Mouse (Mus musculus) adrenal gland, adult (tissue): Measurements from ENCODE around the gene Nrf1.

Source experiments
- DNase-seq, 2 experiments: peaks; one replicate each; pipeline ENCODE4 v3.0.0; 2022 to 2023; ENCODE audit warnings: low spot score in 1 of 2; ENCODE audit not compliant: inconsistent age in 2 of 2

Gene Nrf1

DNA sequence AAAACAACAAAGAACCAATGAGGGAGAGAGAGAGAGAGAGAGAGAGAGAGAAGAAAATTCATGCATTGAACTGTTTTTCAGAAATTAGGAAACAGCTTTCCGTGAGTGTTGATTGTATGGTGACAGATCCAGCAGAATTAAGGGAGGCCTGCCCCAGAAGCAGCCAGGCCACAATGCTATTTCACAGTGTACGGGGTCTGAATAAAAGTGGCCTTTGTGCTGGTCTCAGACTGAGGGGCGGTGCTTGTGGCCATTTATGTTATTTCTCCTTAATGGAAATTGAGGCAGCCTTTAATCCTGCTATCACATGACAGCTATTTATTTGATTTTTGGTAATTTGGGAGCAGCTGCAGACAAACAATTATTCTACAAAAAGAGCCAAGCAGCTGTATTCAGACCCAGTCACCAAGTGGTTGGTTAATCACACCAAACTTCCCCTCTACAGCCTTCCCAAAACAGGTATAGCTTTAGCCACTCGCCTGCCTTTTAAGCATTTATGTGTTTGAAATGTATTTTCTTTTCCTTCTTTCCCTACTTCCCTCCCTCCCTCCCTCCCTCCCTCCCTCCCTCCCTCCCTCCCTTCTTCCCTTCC is 31.2 kb downstream of the Nrf1 start:
- no peak for DNase-seq

DNA sequence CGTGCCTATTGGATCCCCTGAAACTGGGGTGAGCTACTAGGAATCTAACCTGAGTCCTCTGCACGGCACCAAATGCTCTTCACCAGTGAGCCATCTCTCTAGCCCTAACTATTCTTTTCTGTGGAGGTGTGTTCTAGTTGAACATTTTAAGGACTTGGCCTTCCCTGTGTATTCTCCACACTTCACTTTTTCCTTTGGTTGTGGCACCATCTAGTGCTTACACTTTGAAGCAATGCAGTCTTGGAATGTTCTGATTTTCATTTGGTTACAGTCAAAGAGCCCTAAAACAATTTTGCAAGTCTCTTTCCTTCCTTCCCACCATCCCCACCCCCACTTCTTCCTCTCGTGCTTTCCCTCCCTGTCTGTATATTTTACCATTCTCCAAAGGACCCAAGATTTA is 33.6 kb downstream of the Nrf1 start:
- DNase-seq, result peak in 1 of 2 experiments; percentile 71

DNA sequence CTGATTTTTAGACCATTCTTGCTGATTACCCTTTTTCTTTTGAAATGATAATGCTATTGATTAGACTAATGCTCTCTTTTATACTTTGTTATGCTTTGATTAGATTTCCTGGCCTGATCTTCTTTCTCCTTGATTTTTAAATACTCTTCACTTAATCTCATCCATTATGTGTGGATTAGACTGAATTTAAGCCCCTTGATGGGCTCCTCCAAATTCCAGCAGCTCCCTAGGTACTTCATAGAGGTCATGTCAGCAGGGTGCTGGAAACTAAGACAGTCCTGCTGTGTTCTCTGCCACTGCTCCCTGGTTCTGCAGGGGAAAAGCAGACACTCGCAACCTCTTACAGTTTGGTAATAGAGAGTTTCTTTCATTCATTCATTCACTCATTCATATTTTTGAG is 35.5 kb downstream of the Nrf1 start:
- DNase-seq, result no peak

DNA sequence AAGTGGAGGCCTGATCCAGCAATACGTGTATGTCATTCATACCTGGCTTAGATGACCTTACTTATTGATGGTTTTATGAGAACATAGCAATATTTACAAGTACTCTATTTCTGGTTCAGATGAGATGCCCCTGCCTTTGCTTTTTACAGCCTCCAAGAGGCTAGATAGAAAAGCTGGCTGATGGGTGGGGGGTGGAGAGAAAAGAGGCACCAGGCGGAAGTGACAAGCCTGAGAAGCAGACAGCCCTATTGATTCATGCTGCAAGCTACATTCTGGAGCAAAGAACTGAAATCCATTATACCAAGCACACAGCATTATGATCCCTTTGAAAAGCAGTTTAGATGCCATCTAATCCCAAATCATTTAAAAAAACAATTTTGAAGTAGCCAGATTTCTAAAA is 37.6 kb downstream of the Nrf1 start:
- DNase-seq, result no peak

DNA sequence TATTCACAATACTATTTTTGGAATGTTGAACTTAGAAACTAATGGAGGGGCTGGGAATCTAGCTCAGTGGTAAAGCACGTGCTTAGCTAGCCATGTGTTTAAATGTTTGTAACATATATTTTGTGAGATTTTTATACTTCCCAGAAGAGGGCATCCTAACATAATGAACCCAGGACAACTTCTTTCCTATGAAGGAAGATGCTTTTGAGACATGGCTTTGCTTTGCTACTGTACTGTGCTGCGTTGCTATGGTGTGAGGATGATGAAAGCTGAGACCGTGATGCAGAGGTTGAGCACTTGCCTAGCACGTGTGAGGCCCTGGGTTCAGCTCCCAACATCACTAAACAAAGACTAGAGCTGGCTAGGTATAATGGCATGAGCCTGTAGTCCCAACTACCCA is 43.4 kb downstream of the Nrf1 start:
- DNase-seq, result no peak

DNA sequence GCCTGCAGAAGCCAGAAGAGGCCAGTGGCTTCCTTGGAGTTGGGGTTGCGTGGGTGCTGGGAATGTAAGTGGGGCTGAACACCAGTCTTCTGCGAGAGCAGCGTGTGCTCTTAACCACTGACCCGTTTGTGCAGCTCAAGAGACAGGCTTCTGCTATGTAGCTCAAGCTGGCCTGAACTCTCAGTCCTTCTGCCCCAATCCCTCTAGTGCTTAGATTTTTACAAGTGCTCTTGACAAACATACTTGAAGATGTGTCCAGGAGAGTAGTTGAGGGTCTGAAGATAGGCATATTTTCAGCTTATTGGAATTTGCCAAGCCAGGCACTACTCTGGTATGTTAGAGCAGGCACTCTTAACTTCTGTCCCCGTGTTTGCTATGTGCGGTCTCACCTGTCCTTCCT is 45.0 kb downstream of the Nrf1 start:
- DNase-seq, result no peak

DNA sequence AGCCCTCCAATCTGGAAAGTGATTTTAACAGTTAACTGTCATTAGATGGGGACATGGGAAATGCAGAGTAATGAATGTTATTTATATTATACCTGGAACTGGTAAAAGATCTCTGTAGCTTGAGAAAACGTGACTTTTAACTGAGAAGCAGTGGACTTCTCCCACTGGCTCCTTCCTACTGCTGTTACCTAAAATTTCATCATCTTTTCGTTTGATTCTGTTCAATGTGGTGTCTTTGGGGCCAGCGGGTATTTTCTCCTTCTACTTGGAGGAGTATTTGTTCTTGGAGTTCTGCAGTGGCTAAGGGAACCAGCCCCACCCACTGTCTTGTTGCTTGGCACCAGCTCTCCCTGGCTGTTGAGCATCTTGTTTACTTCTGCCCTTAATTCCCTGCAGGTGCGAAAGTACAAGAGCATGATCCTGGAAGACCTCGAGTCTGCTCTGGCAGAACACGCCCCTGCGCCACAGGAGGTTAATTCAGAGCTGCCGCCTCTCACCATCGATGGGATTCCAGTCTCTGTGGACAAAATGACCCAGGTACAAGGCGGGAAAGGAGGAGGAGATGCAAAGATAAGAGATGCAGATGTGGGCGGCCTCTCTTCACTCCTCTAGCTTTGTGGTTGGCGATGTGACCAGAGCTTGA is 54.1 kb downstream of the Nrf1 start:
- no peak for DNase-seq

DNA sequence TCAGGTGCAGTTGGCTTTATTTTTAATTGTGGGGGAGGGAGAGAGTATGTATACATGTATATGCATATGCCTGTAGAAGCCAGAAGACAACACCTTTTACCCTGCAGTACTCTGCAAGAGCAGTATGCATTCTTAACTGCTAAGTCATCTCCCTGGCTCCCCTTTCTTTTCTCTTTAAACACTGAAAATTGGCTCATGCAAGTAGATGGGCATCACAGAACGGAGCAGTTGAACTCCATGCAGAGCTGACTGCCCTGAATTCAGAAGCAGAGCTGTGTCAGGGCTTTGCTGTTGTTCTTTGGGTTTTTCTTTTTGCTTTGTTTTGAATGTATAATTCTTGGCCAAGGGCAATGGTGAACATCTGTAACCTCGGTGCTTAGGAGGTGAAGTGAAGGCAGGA is 58.3 kb downstream of the Nrf1 start:
- DNase-seq, result peak in 1 of 2 experiments; percentile 69

DNA sequence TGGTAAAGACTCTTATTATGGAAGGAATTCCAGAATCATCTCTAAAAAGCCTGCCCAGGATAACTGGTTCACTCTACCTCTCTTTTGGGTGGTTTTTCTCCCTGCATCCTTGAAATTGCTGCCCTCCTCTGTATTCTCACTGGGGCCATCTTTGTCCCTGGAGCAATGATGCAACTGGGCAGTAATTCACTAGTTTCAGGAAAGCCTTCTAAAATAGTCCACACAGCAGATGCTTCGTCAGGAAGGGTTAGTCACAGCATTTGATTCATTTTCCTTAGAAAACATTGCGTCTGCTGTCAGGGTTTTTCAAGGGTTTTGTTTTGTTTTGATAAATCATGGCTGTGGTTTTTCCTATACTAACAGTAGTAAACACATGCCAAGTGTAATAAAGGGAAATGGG is 59.7 kb downstream of the Nrf1 start:
- peak; percentile 24 to 84 for DNase-seq

DNA sequence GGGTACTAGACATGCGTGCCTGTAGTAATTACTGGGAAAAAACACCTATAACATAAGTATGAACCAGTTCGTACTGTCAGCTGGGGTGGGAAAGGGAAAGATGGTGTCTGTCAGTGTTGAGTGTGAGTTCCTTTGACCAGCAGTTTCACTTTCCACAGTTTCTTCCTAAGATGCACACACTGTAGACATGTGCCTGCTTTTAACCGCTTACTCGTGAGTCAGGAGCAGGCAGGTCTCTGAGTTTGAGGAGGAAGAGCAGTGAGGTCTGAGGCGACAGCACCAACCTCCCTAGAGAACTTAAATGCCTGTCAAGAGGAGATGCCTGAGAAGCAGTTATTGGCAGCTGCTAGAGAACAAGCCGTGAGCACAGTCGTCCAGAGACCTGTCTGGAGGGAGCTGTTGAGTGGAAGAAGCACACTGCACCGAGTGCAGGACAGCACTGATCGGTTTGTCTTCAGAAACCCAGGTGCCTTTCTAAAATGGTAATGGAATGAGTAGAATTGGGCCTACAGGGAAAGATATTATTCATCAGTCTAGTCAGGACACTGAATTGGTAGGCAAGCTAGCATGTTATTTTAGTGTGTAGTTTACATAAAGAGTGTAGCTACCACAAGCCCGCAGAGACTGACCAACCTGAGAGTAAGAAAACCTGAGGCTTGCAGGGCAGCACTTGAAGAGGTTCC is 62.2 kb downstream of the Nrf1 start:
- peak in 1 of 2 experiments; percentile 43 for DNase-seq

DNA sequence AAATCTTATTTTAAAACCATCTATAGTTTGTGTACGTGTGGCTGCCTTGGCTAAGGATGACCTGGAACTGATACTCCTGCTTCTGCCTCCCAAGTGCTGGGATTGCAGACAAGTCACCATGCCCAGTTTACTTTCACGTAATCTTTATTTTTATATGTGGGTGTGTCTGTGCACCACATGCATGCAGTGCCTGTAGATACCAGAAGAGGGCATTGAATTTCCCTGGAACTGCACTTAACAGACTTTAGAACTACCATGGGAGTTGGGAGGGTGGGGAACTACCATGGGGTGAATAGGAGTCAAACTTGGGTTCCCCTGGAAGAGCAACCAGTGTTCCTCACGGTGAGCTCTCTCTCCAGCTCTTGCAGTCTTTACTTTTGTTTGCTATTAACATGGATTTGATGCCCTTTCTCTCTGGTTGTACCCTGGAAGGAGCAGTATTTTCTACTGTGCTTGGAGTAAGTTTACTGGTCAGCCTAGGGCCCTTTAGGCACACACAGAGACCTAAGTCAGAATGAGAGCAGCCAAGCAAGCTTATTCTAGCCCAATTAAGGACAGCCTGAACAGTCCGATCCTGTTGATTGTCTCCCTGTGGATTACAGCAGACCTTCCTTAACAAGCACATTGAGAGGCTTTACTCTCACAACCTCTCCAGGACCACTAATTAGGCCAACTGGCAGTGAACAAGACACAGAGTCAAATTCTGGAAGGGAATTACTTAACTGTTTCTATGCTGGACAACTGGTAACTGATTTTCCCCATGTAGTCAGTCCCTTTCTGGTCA is 64.8 kb downstream of the Nrf1 start:
- no peak for DNase-seq

DNA sequence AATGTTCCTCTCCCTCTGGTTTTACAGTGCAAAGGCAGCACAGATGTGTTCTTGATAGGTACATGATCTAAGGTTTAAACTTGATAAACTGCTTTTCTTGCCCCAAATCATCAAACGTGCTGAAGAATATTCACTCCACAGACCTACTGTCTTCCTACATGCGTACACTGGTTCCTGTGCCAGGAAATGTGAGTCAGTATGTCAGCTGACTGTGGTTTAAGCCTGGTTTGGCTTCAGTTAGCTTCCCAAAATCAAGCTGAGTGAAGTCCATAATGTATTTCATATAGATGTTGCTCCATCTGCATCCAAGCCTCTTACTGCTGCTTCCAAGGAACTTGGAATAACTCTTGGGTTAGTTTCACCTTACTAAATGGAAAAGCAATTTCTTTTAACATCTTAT is 66.3 kb downstream of the Nrf1 start:
- DNase-seq, result peak in 1 of 2 experiments; percentile 59

DNA sequence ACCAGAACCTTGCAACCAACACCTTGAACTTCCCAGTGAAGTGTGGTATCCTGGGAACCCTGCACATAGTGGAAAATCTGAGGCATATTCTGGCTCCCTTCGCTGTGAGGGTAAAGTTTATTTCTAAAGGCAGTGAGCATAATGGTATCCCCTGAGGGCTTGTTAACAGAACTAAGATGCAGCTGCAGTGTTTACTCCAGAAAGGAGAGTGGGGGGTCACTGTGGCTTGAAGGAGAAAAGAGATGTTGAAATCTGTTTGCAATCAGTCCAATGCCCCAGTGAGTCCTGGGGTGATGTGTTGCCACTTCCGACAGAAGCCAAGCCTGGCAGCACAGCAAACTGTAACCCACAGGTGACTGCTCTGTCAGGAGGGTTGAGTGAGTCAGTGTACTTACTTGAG is 73.4 kb downstream of the Nrf1 start:
- DNase-seq, result peak in 1 of 2 experiments; percentile 48

DNA sequence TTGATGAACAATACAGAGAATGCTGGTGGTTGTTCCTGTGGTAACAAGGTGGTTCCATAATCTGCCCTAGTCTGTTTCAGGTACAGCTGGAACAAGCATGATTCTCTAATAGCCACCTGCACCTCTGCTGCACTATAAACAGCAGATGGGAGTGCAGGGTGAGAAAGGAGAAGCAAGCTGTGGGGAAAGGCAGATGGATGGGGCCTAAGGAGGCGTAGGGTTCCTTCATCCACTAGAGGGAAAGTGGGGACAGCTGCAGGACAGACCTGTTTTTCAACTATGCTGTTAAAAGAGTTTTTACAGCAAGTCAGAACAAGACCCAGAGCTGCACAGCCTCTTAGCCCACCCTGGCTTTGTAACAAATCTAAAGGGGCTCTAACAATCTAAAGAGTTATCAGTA is 73.8 kb downstream of the Nrf1 start:
- DNase-seq, result no peak

DNA sequence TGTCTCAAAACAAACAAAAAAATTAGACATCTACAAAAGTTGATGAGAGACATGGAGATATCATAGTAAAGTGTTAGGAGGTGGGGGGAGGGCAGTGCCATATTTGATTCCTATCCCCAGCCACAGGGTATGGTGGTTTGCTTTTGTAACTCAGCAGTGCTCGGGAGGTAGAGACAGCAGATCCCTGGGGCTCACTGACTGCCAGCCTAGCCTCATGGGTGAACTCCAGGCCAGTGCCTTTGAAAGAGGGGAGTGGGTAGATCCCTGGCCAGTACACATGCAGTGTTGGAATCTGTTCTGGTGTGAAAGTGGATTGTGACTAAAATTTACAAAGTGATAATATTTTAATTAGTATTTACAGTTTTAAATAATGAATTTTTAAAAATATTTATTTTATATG is 75.6 kb downstream of the Nrf1 start:
- peak in 1 of 2 experiments; percentile 19 for DNase-seq

DNA sequence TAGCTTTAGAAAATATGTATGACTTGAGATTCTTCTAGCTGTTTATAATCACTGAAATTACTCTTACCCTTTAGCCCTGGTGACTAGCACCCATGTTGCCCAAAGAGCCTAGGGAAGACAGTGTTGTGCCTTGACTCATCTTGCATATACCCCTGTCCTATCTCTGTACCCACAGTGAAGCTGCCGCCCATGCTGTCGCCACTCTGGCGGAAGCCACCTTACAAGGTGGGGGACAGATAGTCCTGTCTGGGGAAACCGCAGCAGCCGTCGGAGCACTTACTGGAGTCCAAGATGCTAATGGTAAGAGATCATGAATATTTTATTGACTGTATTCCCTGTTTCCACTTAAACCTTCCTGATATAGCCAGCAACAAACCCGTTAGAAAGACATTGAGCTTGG is 78.3 kb downstream of the Nrf1 start:
- no peak for DNase-seq

DNA sequence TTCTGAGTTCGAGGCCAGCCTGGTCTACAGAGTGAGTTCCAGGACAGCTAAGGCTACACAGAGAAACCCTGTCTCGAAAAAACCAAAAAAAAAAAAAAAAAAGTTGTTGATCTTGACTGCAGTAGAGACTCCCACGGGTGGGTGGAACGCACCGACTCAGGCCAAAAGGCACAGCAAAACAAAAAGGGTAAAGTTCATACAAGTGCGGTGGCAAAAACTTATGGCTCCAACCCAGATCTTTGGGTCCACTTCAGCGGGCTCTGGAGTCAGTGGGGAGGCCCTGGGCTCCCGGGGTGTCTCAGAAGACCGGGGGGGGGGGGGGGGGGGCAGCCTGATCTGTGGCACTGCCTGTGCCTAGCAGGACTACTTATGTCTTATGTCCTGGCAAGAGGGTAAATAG is 79.0 kb downstream of the Nrf1 start:
- peak in 1 of 2 experiments; percentile 21 for DNase-seq

DNA sequence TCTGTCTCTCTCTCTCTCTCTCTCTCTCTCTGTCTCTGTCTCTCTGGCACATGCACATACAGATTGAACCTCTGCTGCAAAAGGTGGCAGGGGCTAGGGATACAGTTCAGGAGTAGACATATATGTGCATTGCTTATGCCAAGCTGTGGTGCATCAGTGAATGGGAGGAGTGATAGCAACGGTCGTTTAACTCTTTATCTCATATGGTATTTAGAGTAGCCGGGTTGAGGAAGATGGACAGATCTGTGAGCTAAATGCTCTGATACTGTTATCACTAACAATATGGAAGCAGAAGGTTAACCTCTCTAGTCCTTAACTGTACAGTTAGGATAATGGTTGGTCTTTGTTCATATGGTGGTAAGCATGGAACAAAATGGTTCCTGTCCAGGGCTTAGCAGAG is 84.6 kb downstream of the Nrf1 start:
- DNase-seq, result no peak

DNA sequence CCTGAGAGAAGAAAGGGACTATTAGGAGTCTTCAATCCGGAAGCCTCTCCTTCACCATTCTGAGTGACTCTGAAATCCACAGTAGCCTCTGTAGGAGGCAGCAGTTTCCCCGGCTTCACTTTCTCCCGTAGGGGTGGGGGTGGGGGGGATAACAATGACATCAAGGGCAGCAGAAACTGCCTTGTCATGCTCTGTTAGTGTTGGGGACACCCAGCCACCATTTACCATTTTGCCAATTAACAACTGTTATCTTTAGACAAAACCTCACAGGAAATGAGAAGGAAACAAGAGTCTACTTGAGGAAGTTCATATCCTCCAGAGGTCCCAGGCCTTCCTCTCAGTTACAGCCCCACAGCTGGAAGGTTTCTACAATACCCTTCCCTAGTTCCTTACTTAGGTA is 87.8 kb downstream of the Nrf1 start:
- no peak for DNase-seq

DNA sequence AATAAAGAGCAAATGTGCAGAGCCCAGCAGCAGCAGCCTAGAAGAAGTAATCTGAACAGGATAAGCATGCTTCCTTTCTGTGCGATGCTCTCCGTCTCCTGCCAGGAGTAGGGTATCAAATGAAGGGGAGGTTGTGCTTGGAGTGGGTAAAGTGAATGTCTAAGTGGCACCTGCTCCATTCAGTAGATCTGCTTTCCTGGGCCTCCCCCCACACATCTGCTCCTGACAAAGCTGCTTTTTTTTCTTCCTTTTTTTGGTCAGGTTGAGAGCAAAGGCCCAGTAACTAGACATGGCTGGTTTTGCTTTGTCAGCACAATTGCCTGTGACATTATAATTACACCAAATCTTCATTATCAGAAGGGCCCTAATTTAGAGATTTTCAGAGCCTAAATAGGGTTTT is 89.4 kb downstream of the Nrf1 start:
- no peak for DNase-seq

DNA sequence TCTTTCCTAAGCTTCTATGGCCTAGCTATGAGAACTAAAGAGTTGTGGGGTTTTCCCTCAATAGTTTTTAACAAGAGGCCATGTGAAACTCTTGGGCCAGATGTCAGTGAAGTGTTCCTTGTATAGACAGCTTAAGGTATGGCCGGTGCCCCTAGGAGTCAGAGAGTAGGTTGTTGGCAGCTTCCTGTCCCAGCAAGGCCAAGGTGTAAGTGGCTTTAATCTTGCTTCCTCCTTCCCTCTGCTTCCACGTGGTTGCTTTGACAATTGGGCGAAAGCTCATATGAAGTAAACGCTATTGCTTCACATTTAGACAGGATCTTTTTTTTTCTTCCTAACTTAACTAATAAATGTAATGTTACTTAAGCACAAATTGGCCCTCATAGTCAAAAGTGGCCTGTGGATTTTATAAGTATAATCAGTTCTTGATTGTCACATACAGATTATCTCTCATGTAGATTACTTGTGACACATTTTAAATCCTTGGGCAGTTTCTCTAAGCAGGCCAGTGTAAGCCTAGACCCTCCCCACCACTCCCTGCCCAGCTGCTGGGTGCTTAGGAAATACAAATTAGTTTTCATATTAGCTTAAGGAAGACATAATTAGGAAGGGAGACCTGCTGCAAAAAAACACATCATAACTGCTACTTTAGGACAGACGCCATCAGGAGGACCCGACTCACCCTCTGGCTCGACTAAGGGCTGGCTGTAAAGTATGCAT is 91.7 kb downstream of the Nrf1 start:
- peak in 1 of 2 experiments; percentile 18 for DNase-seq
